Mouse (Mus musculus) intestine, embryonic 14.5 days (tissue): ENCODE data around the gene Rnf166. TPM values are rescaled to one million over a fixed set of nuclear protein-coding genes. Genes with fewer than 3 reads are reported as not detected.

Source experiments
- ATAC-seq: fragments of 200-750 bp; cut with Nextera tagmentation; replicated peaks from 2 replicates; pipeline ENCODE4 v1.8.0; 2017; ENCODE audit warnings: low read depth, moderate number of reproducible peaks, moderate TSS enrichment, moderate library complexity; ENCODE audit not compliant: low FRiP score, low TSS enrichment
- DNase-seq: peaks from one replicate; pipeline ENCODE4 v3.0.0-alpha.2; 2018; ENCODE audit warnings: low spot score
- H3K27ac ChIP-seq: fragments of 300-500 bp; sonication (generic); 2 replicates; pipeline ENCODE4 v1.5.1; 2014; ENCODE audit warnings: low read depth, mild to moderate bottlenecking, control low read depth
- H3K27me3 ChIP-seq: fragments of 300-500 bp; sonication (generic); replicated peaks from 2 replicates; pipeline ENCODE4 v1.6.1; 2014; ENCODE audit warnings: low read length, control low read depth; ENCODE audit not compliant: control insufficient read depth, insufficient read depth
- H3K36me3 ChIP-seq: fragments of 300-500 bp; sonication (generic); 2 replicates; pipeline ENCODE4 v1.6.1; 2014; ENCODE audit warnings: low read length, control low read depth; ENCODE audit not compliant: control insufficient read depth, insufficient read depth
- H3K4me1 ChIP-seq: fragments of 300-500 bp; sonication (generic); replicated peaks from 2 replicates; pipeline ENCODE4 v1.6.1; 2014; ENCODE audit warnings: low read length, control low read depth, mixed read lengths; ENCODE audit not compliant: control insufficient read depth, insufficient read depth
- H3K4me2 ChIP-seq: fragments of 300-500 bp; sonication (generic); 2 replicates; pipeline ENCODE4 v1.6.1; 2014; ENCODE audit warnings: low read length
- H3K4me3 ChIP-seq: fragments of 300-500 bp; sonication (generic); 2 replicates; pipeline ENCODE4 v1.5.1; 2014; ENCODE audit warnings: low read depth, low read length, control low read depth, mixed read lengths
- H3K9ac ChIP-seq: fragments of 300-500 bp; sonication (generic); 2 replicates; pipeline ENCODE4 v1.6.1; 2014; ENCODE audit warnings: mild to moderate bottlenecking, low read length
- H3K9me3 ChIP-seq: fragments of 300-500 bp; sonication (generic); 2 replicates; pipeline ENCODE4 v1.6.1; 2016; ENCODE audit warnings: low read length, control low read depth; ENCODE audit not compliant: control insufficient read depth
- WGBS: fragments of 180-500 bp; shearing (Covaris S2); extraction: QIAGEN DNeasy Blood & Tissue Kit; methylation state at CpG from one replicate; pipeline ENCODE4 v1.1.7; 2014; 5-methylcytosine and 5-hydroxymethylcytosine counted together
- polyA plus RNA-seq: library from polyadenylated mRNA; unstranded; fragments of >200 nt; fragmentation: Nextera tagmentation; extraction: Ambion mirVana; gene quantifications from 2 replicates; pipeline ENCODE4 v1.2.1, GENCODE M21; 2014

The Rnf166 gene
- polyA plus RNA-seq, 1 experiment from 2014 or later, result 31.4 TPM

GRCm38 (mm10) chr8:122482448-122482847 lies 6.6 kb upstream of the Rnf166 start:
- Histone ChIP-seq H3K4me1 (no peaks in the 10 kb centered on the region), H3K9ac (no peak overlapping the region), H3K4me2 (no peak overlapping the region), H3K27ac (no peak overlapping the region), H3K9me3 (no peaks in the 10 kb centered on the region), H3K4me3 (no peak overlapping the region), H3K36me3 (peaks cover 84% of the 10 kb centered on the region), H3K27me3 (no peaks in the 10 kb centered on the region)
- DNase-seq (no peak), ATAC-seq (no peak)
- 95% methylated on average over 8 of the region's 8 CpGs for WGBS

GRCm38 (mm10) chr8:122474951-122475560 lies 808 bp downstream of the Rnf166 start:
- Histone ChIP-seq H3K4me1 (peaks cover 20% of the 10 kb centered on the region), H3K9ac (peak overlapping the region; percentile 81), H3K9me3 (no peaks in the 10 kb centered on the region), H3K36me3 (peaks cover 22% of the 10 kb centered on the region), H3K4me3 (peak overlapping the region; percentile 97), H3K27me3 (no peaks in the 10 kb centered on the region), H3K4me2 (peak overlapping the region; percentile 88), H3K27ac (peak overlapping the region; percentile 48; the same call in 1 of the 2 replicates)
- peak; percentile 70 for DNase-seq
- ATAC-seq, result no peak
- 9% methylated on average over 16 of the region's 16 CpGs for WGBS

GRCm38 (mm10) chr8:122473911-122474421 lies 1.9 kb downstream of the Rnf166 start:
- DNase-seq (no peak), ATAC-seq (no peak)
- no peaks in the 10 kb centered on the region for H3K27me3 ChIP-seq
- H3K36me3 ChIP-seq, result peaks cover 19% of the 10 kb centered on the region
- no peaks in the 10 kb centered on the region for H3K9me3 ChIP-seq
- 82% methylated on average over 8 of the region's 8 CpGs for WGBS
- H3K4me2 ChIP-seq, result no peak overlapping the region
- peaks cover 20% of the 10 kb centered on the region for H3K4me1 ChIP-seq
- H3K27ac ChIP-seq, result no peak overlapping the region
- no peak overlapping the region for H3K9ac ChIP-seq
- H3K4me3 ChIP-seq, result no peak overlapping the region

- H3K9me3 ChIP-seq, result no peaks in the 10 kb centered on the region
- H3K36me3 ChIP-seq, result peaks cover 45% of the 10 kb centered on the region
- H3K9ac ChIP-seq, result no peak overlapping the region
- H3K4me2 ChIP-seq, result no peak overlapping the region
- peaks cover 13% of the 10 kb centered on the region for H3K4me1 ChIP-seq
- DNase-seq (no peak), ATAC-seq (no peak)
- H3K27me3 ChIP-seq, result no peaks in the 10 kb centered on the region
- no peak overlapping the region for H3K4me3 ChIP-seq
- WGBS, result 80% methylated on average over 5 of the region's 5 CpGs
- no peak overlapping the region for H3K27ac ChIP-seq
Measured at GRCm38 (mm10) chr8:122470691-122471090, 5.2 kb downstream of the Rnf166 start.

- H3K36me3 ChIP-seq, result peaks cover 48% of the 10 kb centered on the region
- H3K4me3 ChIP-seq, result no peak overlapping the region
- no peak overlapping the region for H3K4me2 ChIP-seq
- ATAC-seq (no peak), DNase-seq (no peak)
- H3K9ac ChIP-seq, result no peak overlapping the region
- WGBS, result 80% methylated on average over 10 of the region's 10 CpGs
- H3K27ac ChIP-seq, result no peak overlapping the region
- H3K9me3 ChIP-seq, result no peaks in the 10 kb centered on the region
- no peaks in the 10 kb centered on the region for H3K27me3 ChIP-seq
- peaks cover 11% of the 10 kb centered on the region for H3K4me1 ChIP-seq
Measured at GRCm38 (mm10) chr8:122469965-122470364, 5.9 kb downstream of the Rnf166 start.

- Histone ChIP-seq H3K4me3 (no peak overlapping the region), H3K36me3 (peaks cover 48% of the 10 kb centered on the region), H3K27ac (no peak overlapping the region), H3K9me3 (no peaks in the 10 kb centered on the region), H3K4me2 (no peak overlapping the region), H3K9ac (no peak overlapping the region), H3K4me1 (peaks cover 5% of the 10 kb centered on the region), H3K27me3 (no peaks in the 10 kb centered on the region)
- DNase-seq, result no peak
- 74% methylated on average over 6 of the region's 6 CpGs for WGBS
- ATAC-seq, result no peak
Measured at GRCm38 (mm10) chr8:122469407-122469806, 6.5 kb downstream of the Rnf166 start.

- 92% methylated on average over 13 of the region's 13 CpGs for WGBS
- peaks cover 42% of the 10 kb centered on the region for H3K36me3 ChIP-seq
- no peak for DNase-seq
- ATAC-seq, result no peak
- H3K4me1 ChIP-seq, result no peaks in the 10 kb centered on the region
- no peak overlapping the region for H3K4me3 ChIP-seq
- no peaks in the 10 kb centered on the region for H3K27me3 ChIP-seq
- no peak overlapping the region for H3K27ac ChIP-seq
- no peak overlapping the region for H3K4me2 ChIP-seq
- no peaks in the 10 kb centered on the region for H3K9me3 ChIP-seq
- H3K9ac ChIP-seq, result no peak overlapping the region
Measured at GRCm38 (mm10) chr8:122467816-122468215, 8.0 kb downstream of the Rnf166 start.

- Histone ChIP-seq H3K27ac (no peak overlapping the region), H3K9me3 (no peaks in the 10 kb centered on the region), H3K4me2 (no peak overlapping the region), H3K4me3 (no peak overlapping the region), H3K36me3 (peaks cover 41% of the 10 kb centered on the region), H3K27me3 (peaks cover 25% of the 10 kb centered on the region), H3K4me1 (peaks cover 6% of the 10 kb centered on the region), H3K9ac (no peak overlapping the region)
- DNase-seq, result no peak
- 75% methylated on average over 7 of the region's 7 CpGs for WGBS
- ATAC-seq, result no peak
Measured at GRCm38 (mm10) chr8:122464985-122465384, 10.9 kb downstream of the Rnf166 start.
